In genomic region chr8:86744313-86745220, GRCm38 (mm10) we compare ENCODE assay signal across 8 mouse cellular contexts. TPM values are rescaled to one million over a fixed set of nuclear protein-coding genes. Genes with fewer than 3 reads are reported as not detected.
DNase-seq lines count a peak whose midpoint lies in the region; ATAC-seq and TF ChIP-seq lines count a peak whose summit lies in the region.

No protein-coding gene starts in this region.

- intact Hi-C loops in heart, postnatal 14 days (cut with DNase I) = loop anchor here (5.0 kb wide), 4 partner anchors 43 to 138 kb away; no protein-coding TSS in a partner anchor

- ATAC-seq in heart, embryonic 13.5 days (ENCODE audit: extremely low read depth, insufficient number of reproducible peaks, low FRiP score, low TSS enrichment) = no peak
- no peak for ATAC-seq in G1E (ENCODE audit: extremely low read depth, insufficient number of reproducible peaks, low FRiP score, poor library complexity, severe bottlenecking)
- ATAC-seq in forebrain, embryonic 14.5 days = no peak
- ATAC-seq in liver, embryonic 13.5 days (ENCODE audit: low read depth) = no peak

- 5% methylated on average over 18 of the region's 18 CpGs for WGBS in heart, embryonic 13.5 days
- 4% methylated on average over 18 of the region's 18 CpGs for WGBS in forebrain, embryonic 14.5 days
- 7% methylated on average over 18 of the region's 18 CpGs for WGBS in liver, embryonic 13.5 days (ENCODE audit: insufficient replicate concordance)

- H3K4me2 ChIP-seq in heart, embryonic 13.5 days = peak overlapping the region; percentile 85
- H3K4me2 ChIP-seq in forebrain, embryonic 14.5 days (ENCODE audit: low read length) = peak overlapping the region; percentile 69
- peak overlapping the region; percentile 90 for H3K4me2 ChIP-seq in liver, embryonic 13.5 days

- H3K4me1 ChIP-seq in heart, embryonic 13.5 days = peaks cover 46% of the 10 kb centered on the region
- peaks cover 38% of the 10 kb centered on the region for H3K4me1 ChIP-seq in G1E (ENCODE audit: insufficient read depth, low read depth, low read length)
- peaks cover 25% of the 10 kb centered on the region; the same call in 1 of the 2 replicates for H3K4me1 ChIP-seq in forebrain, embryonic 14.5 days (ENCODE audit: control insufficient read depth, insufficient read depth, low read length)
- H3K4me1 ChIP-seq in liver, embryonic 13.5 days (replicated peaks) = peaks cover 60% of the 10 kb centered on the region

- H3K36me3 ChIP-seq in heart, embryonic 13.5 days = no peaks in the 10 kb centered on the region
- H3K36me3 ChIP-seq in G1E (replicated peaks) = peaks cover 6% of the 10 kb centered on the region
- no peaks in the 10 kb centered on the region for H3K36me3 ChIP-seq in forebrain, embryonic 14.5 days (ENCODE audit: control insufficient read depth, insufficient read depth, low read length)
- H3K36me3 ChIP-seq in liver, embryonic 13.5 days = no peaks in the 10 kb centered on the region; the same call in 1 of the 2 replicates

- no peaks in the 10 kb centered on the region for H3K27me3 ChIP-seq in heart, embryonic 13.5 days (replicated peaks)
- H3K27me3 ChIP-seq in G1E (ENCODE audit: insufficient read depth, low read length) = no peaks in the 10 kb centered on the region
- H3K27me3 ChIP-seq in forebrain, embryonic 14.5 days (replicated peaks; ENCODE audit: control insufficient read depth, insufficient read depth, low read length) = no peaks in the 10 kb centered on the region
- peaks cover 3% of the 10 kb centered on the region; the same call in 1 of the 2 replicates for H3K27me3 ChIP-seq in liver, embryonic 13.5 days

- H3K27ac ChIP-seq in heart, embryonic 13.5 days (replicated peaks) = peak overlapping the region; percentile 95
- H3K27ac ChIP-seq in forebrain, embryonic 14.5 days (ENCODE audit: low read depth, low read length) = peak overlapping the region; percentile 98
- peak overlapping the region; percentile 94 for H3K27ac ChIP-seq in liver, embryonic 13.5 days

- no peak for TF ChIP-seq CTCF in G1E (IDR thresholded peaks at IDR 0.05; ENCODE audit: low read depth, low read length)

- DNase-seq in heart, postnatal 14 days = no peak
- DNase-seq in G1E (ENCODE audit: low spot score) = no peak
- DNase-seq in forebrain, embryonic 14.5 days (ENCODE audit: low spot score) = peak; percentile 37
- DNase-seq in liver, embryonic 13.5 days = peak; percentile 34
- no peak for DNase-seq in layer of hippocampus, adult 18-20 months (ENCODE audit: low spot score in 2 of 2)
- no peak for DNase-seq in yolk sac, embryonic 10.5 days (ENCODE audit: low spot score)
- no peak for DNase-seq in frontal cortex, adult 2 months (ENCODE audit: extremely low spot score in 1 of 2, low spot score in 1 of 2)

- peak overlapping the region; percentile 99 for H3K9ac ChIP-seq in heart, embryonic 13.5 days
- H3K9ac ChIP-seq in forebrain, embryonic 14.5 days (ENCODE audit: low read length) = peak overlapping the region; percentile 99
- H3K9ac ChIP-seq in liver, embryonic 13.5 days = peak overlapping the region; percentile 98

- no peaks in the 10 kb centered on the region for H3K9me3 ChIP-seq in heart, embryonic 13.5 days
- no peaks in the 10 kb centered on the region for H3K9me3 ChIP-seq in G1E (replicated peaks)
- H3K9me3 ChIP-seq in forebrain, embryonic 14.5 days (replicated peaks; ENCODE audit: control insufficient read depth, low read length) = no peaks in the 10 kb centered on the region
- no peaks in the 10 kb centered on the region for H3K9me3 ChIP-seq in liver, embryonic 13.5 days (replicated peaks)

- peak overlapping the region; percentile 92 for H3K4me3 ChIP-seq in heart, embryonic 13.5 days
- peak overlapping the region; percentile 85 for H3K4me3 ChIP-seq in G1E (ENCODE audit: low read depth, low read length)
- H3K4me3 ChIP-seq in forebrain, embryonic 14.5 days (ENCODE audit: low read depth, low read length) = peak overlapping the region; percentile 93
- H3K4me3 ChIP-seq in liver, embryonic 13.5 days (replicated peaks) = peak overlapping the region; percentile 85

RNA-seq across cellular contexts. Expression of gene Gm10638, which starts 0.9 kb away (rescaled TPM):
- polyA plus RNA-seq in heart, embryonic 13.5 days (2015; fragmentation: Nextera tagmentation; extraction: Ambion mirVana) = 3.0 and 3.3 TPM in 2 replicates
- total RNA-seq in heart, postnatal 14 days (2021) = 1 to 10 TPM; 2.8 to 3.0 TPM
- total RNA-seq in G1E (2014; fragmentation: Nextera tagmentation) = not detected in 2 replicates
- total RNA-seq in G1E (2017) = 0.16 and 0.17 TPM in 2 replicates
- 0.24 and 0.43 TPM in 2 replicates for polyA plus RNA-seq in G1E (2012)
- 5.8 and 6.0 TPM in 2 replicates for polyA plus RNA-seq in forebrain, embryonic 14.5 days (2014; fragmentation: Nextera tagmentation; extraction: Ambion mirVana)
- 1.1 and 1.3 TPM in 2 replicates for polyA plus RNA-seq in liver, embryonic 13.5 days (2015; fragmentation: Nextera tagmentation; extraction: Ambion mirVana)
- 1 to 10 TPM; 2.6 to 3.6 TPM for total RNA-seq in layer of hippocampus, adult 18-20 months (2021)
- polyA plus RNA-seq in frontal cortex, adult 2 months (2012; rRNA removed) = 2.7 and 3.1 TPM in 2 replicates

RNA-seq across cellular contexts. Expression of gene Siah1a, which starts 1.2 kb away (rescaled TPM):
- polyA plus RNA-seq in heart, embryonic 13.5 days (2015; fragmentation: Nextera tagmentation; extraction: Ambion mirVana) = 30.1 and 30.8 TPM in 2 replicates
- 10 to 100 TPM; 16.8 to 19.1 TPM for total RNA-seq in heart, postnatal 14 days (2021)
- total RNA-seq in G1E (2014; fragmentation: Nextera tagmentation) = 21.3 and 24.7 TPM in 2 replicates
- total RNA-seq in G1E (2017) = 17.2 and 21.0 TPM in 2 replicates
- 5.2 and 7.7 TPM in 2 replicates for polyA plus RNA-seq in G1E (2012)
- 104 and 111 TPM in 2 replicates for polyA plus RNA-seq in forebrain, embryonic 14.5 days (2014; fragmentation: Nextera tagmentation; extraction: Ambion mirVana)
- 16.1 and 17.0 TPM in 2 replicates for polyA plus RNA-seq in liver, embryonic 13.5 days (2015; fragmentation: Nextera tagmentation; extraction: Ambion mirVana)
- 10 to 100 TPM; 29.1 to 29.2 TPM for total RNA-seq in layer of hippocampus, adult 18-20 months (2021)
- polyA plus RNA-seq in frontal cortex, adult 2 months (2012; rRNA removed) = 34.8 and 35.3 TPM in 2 replicates

Comparison
In these comparisons a context has a peak if more than half of its experiments do, and no peak if none do; other contexts are left out.
1. DNase-seq: peak in forebrain, embryonic 14.5 days (single experiment) and liver, embryonic 13.5 days (single experiment); none in heart, postnatal 14 days (0 of 2), G1E (single experiment), layer of hippocampus, adult 18-20 months (0 of 2), yolk sac, embryonic 10.5 days (single experiment) and frontal cortex, adult 2 months (0 of 2).
2. Peak in every context shown above with its lines, with median percentiles within 50 percentile points of each other: H3K27ac ChIP-seq, H3K4me2 ChIP-seq, H3K4me3 ChIP-seq and H3K9ac ChIP-seq.